Mouse (Mus musculus): Measurements from ENCODE around the gene Prkd2. TPM values are rescaled to one million over a fixed set of nuclear protein-coding genes. Genes with fewer than 3 reads are reported as not detected.

Gene Prkd2
- polyA plus RNA-seq, 1 experiment from 2014 or later, result 19.7 TPM

- WGBS, result 19% methylated on average over 71 of the region's 95 CpGs
- Histone ChIP-seq H3K27ac (no peak overlapping the region), H3K4me3 (peak overlapping the region; percentile 36), H3K36me3 (peaks cover 38% of the 10 kb centered on the region), H3K4me2 (peak overlapping the region; percentile 45), H3K4me1 (peaks cover 19% of the 10 kb centered on the region), H3K9ac (no peak overlapping the region), H3K9me3 (peaks cover 10% of the 10 kb centered on the region; the same call in 1 of the 2 replicates), H3K27me3 (peaks cover 28% of the 10 kb centered on the region)
- no peak for ATAC-seq (ENCODE audit: borderline replicate concordance, extremely low read depth, low FRiP score, low TSS enrichment)
These were observed 42.6 kb downstream of the Prkd2 start for GRCm38 (mm10) chr7:16885271-16885776.

GRCm38 (mm10) chr7:16885905-16886304 is 43.2 kb downstream of the Prkd2 start:
- ATAC-seq (ENCODE audit: borderline replicate concordance, extremely low read depth, low FRiP score, low TSS enrichment), result no peak
- Histone ChIP-seq H3K9ac (no peak overlapping the region), H3K9me3 (peaks cover 10% of the 10 kb centered on the region; the same call in 1 of the 2 replicates), H3K27ac (no peak overlapping the region), H3K27me3 (peaks cover 28% of the 10 kb centered on the region), H3K4me2 (peak overlapping the region; percentile 45; the same call in 1 of the 2 replicates), H3K4me1 (peaks cover 19% of the 10 kb centered on the region), H3K4me3 (peak overlapping the region; percentile 36), H3K36me3 (peaks cover 38% of the 10 kb centered on the region)
- whole genome bisulfite sequencing, result 56% methylated on average over 59 of the region's 59 CpGs

- Histone ChIP-seq H3K4me1 (peaks cover 50% of the 10 kb centered on the region), H3K4me2 (peak overlapping the region; percentile 71), H3K36me3 (peaks cover 13% of the 10 kb centered on the region), H3K27me3 (peaks cover 41% of the 10 kb centered on the region), H3K9ac (peak overlapping the region; percentile 1; the same call in 1 of the 2 replicates), H3K9me3 (peaks cover 7% of the 10 kb centered on the region; the same call in 1 of the 2 replicates), H3K27ac (peak overlapping the region; percentile 94), H3K4me3 (peak overlapping the region; percentile 36; the same call in 1 of the 2 replicates)
- 28% methylated on average over 6 of the region's 6 CpGs for WGBS
- ATAC-seq (ENCODE audit: borderline replicate concordance, extremely low read depth, low FRiP score, low TSS enrichment), result no peak
These were observed 47.8 kb downstream of the Prkd2 start for GRCm38 (mm10) chr7:16890536-16890935.

GRCm38 (mm10) chr7:16890944-16891343 is 48.2 kb downstream of the Prkd2 start:
- H3K36me3 ChIP-seq, result peaks cover 9% of the 10 kb centered on the region
- peak overlapping the region; percentile 94 for H3K27ac ChIP-seq
- H3K27me3 ChIP-seq, result peaks cover 37% of the 10 kb centered on the region
- peak overlapping the region; percentile 36; the same call in 1 of the 2 replicates for H3K4me3 ChIP-seq
- WGBS, result under 1% methylated on average over 23 of the region's 23 CpGs
- H3K4me1 ChIP-seq, result peaks cover 51% of the 10 kb centered on the region
- ATAC-seq (ENCODE audit: borderline replicate concordance, extremely low read depth, low FRiP score, low TSS enrichment), result peak; percentile 88
- 0 out of 2 replicates have a peak overlapping the region, but pooled peaks have one; percentile 1 for H3K9ac ChIP-seq
- 0 out of 2 replicates have a peak, but pooled peaks cover 3% of the 10 kb centered on the region for H3K9me3 ChIP-seq
- H3K4me2 ChIP-seq, result peak overlapping the region; percentile 71

- Histone ChIP-seq H3K27me3 (peaks cover 29% of the 10 kb centered on the region), H3K36me3 (peaks cover under 1% of the 10 kb centered on the region; the same call in 1 of the 2 replicates), H3K9ac (peak within 1 kb of the TSS; percentile 56), H3K9me3 (no peaks in the 10 kb centered on the region), H3K4me1 (peaks cover 51% of the 10 kb centered on the region), H3K27ac (peak within 1 kb of the TSS; percentile 94), H3K4me3 (peak within 1 kb of the TSS; percentile 36), H3K4me2 (peak within 1 kb of the TSS; percentile 71)
- under 1% methylated on average over 30 of the region's 30 CpGs for WGBS
- peak; percentile 86 for ATAC-seq (ENCODE audit: borderline replicate concordance, extremely low read depth, low FRiP score, low TSS enrichment)
These were observed 49.1 kb downstream of the Prkd2 start, which contains the start of gene Gng8 for GRCm38 (mm10) chr7:16891641-16892351. Gene Gng8, plus strand, starts transcription at chr7:16891786.

GRCm38 (mm10) chr7:16892352-16892730 is 49.6 kb downstream of the Prkd2 start:
- Histone ChIP-seq H3K27me3 (peaks cover 29% of the 10 kb centered on the region), H3K4me3 (peak overlapping the region; percentile 36), H3K9ac (peak overlapping the region; percentile 56; the same call in 1 of the 2 replicates), H3K36me3 (no peaks in the 10 kb centered on the region), H3K27ac (no peak overlapping the region), H3K4me1 (peaks cover 51% of the 10 kb centered on the region), H3K9me3 (no peaks in the 10 kb centered on the region), H3K4me2 (peak overlapping the region; percentile 71)
- no peak for ATAC-seq (ENCODE audit: borderline replicate concordance, extremely low read depth, low FRiP score, low TSS enrichment)
- WGBS, result 23% methylated on average over 9 of the region's 9 CpGs

- H3K27me3 ChIP-seq, result peaks cover 29% of the 10 kb centered on the region
- no peak overlapping the region; the same call in 1 of the 2 replicates for H3K4me3 ChIP-seq
- no peaks in the 10 kb centered on the region for H3K9me3 ChIP-seq
- H3K4me1 ChIP-seq, result peaks cover 50% of the 10 kb centered on the region
- no peak overlapping the region for H3K9ac ChIP-seq
- WGBS, result 3% methylated on average over 6 of the region's 6 CpGs
- no peak overlapping the region for H3K27ac ChIP-seq
- peak overlapping the region; percentile 71 for H3K4me2 ChIP-seq
- no peak for ATAC-seq (ENCODE audit: borderline replicate concordance, extremely low read depth, low FRiP score, low TSS enrichment)
- H3K36me3 ChIP-seq, result no peaks in the 10 kb centered on the region
These were observed 50.9 kb downstream of the Prkd2 start for GRCm38 (mm10) chr7:16893612-16894011.

- H3K27ac ChIP-seq, result no peak overlapping the region
- no peak overlapping the region for H3K9ac ChIP-seq
- H3K4me3 ChIP-seq, result no peak overlapping the region
- H3K4me1 ChIP-seq, result peaks cover 48% of the 10 kb centered on the region
- no peak for ATAC-seq (ENCODE audit: borderline replicate concordance, extremely low read depth, low FRiP score, low TSS enrichment)
- H3K9me3 ChIP-seq, result no peaks in the 10 kb centered on the region
- H3K27me3 ChIP-seq, result peaks cover 29% of the 10 kb centered on the region
- 13% methylated on average over 4 of the region's 4 CpGs for WGBS
- H3K36me3 ChIP-seq, result no peaks in the 10 kb centered on the region
- H3K4me2 ChIP-seq, result peak overlapping the region; percentile 71
These were observed 51.6 kb downstream of the Prkd2 start for GRCm38 (mm10) chr7:16894279-16894678.

GRCm38 (mm10) chr7:16895000-16895399 is 52.3 kb downstream of the Prkd2 start:
- no peak overlapping the region for H3K9ac ChIP-seq
- H3K36me3 ChIP-seq, result no peaks in the 10 kb centered on the region
- no peaks in the 10 kb centered on the region for H3K9me3 ChIP-seq
- no peak for ATAC-seq (ENCODE audit: borderline replicate concordance, extremely low read depth, low FRiP score, low TSS enrichment)
- peak overlapping the region; percentile 71 for H3K4me2 ChIP-seq
- under 1% methylated on average over 24 of the region's 24 CpGs for WGBS
- H3K4me3 ChIP-seq, result peak overlapping the region; percentile 26
- no peak overlapping the region; the same call in 1 of the 2 replicates for H3K27ac ChIP-seq
- peaks cover 47% of the 10 kb centered on the region for H3K4me1 ChIP-seq
- H3K27me3 ChIP-seq, result peaks cover 29% of the 10 kb centered on the region

- Histone ChIP-seq H3K4me1 (peaks cover 42% of the 10 kb centered on the region), H3K36me3 (no peaks in the 10 kb centered on the region), H3K9ac (no peak overlapping the region), H3K27ac (no peak overlapping the region; the same call in 1 of the 2 replicates), H3K4me3 (peak overlapping the region; percentile 26), H3K9me3 (no peaks in the 10 kb centered on the region), H3K4me2 (peak overlapping the region; percentile 71), H3K27me3 (peaks cover 29% of the 10 kb centered on the region)
- no peak for ATAC-seq (ENCODE audit: borderline replicate concordance, extremely low read depth, low FRiP score, low TSS enrichment)
- 30% methylated on average over 10 of the region's 10 CpGs for WGBS
These were observed 52.8 kb downstream of the Prkd2 start for GRCm38 (mm10) chr7:16895511-16895910.

- no peaks in the 10 kb centered on the region for H3K9me3 ChIP-seq
- H3K4me1 ChIP-seq, result peaks cover 12% of the 10 kb centered on the region
- no peak overlapping the region for H3K4me3 ChIP-seq
- 22% methylated on average over 5 of the region's 5 CpGs for WGBS
- H3K27me3 ChIP-seq, result no peaks in the 10 kb centered on the region; the same call in 1 of the 2 replicates
- no peak overlapping the region for H3K9ac ChIP-seq
- ATAC-seq (ENCODE audit: borderline replicate concordance, extremely low read depth, low FRiP score, low TSS enrichment), result no peak
- H3K36me3 ChIP-seq, result no peaks in the 10 kb centered on the region
- H3K4me2 ChIP-seq, result no peak overlapping the region
- H3K27ac ChIP-seq, result no peak overlapping the region
These were observed 57.8 kb downstream of the Prkd2 start for GRCm38 (mm10) chr7:16900526-16900925.

- no peak overlapping the region for H3K27ac ChIP-seq
- no peak overlapping the region for H3K4me2 ChIP-seq
- H3K9me3 ChIP-seq, result no peaks in the 10 kb centered on the region
- 78% methylated on average over 2 of the region's 2 CpGs for WGBS
- H3K9ac ChIP-seq, result no peak overlapping the region
- H3K4me3 ChIP-seq, result no peak overlapping the region
- no peaks in the 10 kb centered on the region; the same call in 1 of the 2 replicates for H3K27me3 ChIP-seq
- no peak for ATAC-seq (ENCODE audit: borderline replicate concordance, extremely low read depth, low FRiP score, low TSS enrichment)
- H3K36me3 ChIP-seq, result no peaks in the 10 kb centered on the region
- peaks cover 32% of the 10 kb centered on the region for H3K4me1 ChIP-seq
These were observed 60.8 kb downstream of the Prkd2 start for GRCm38 (mm10) chr7:16903439-16903955.
